Mouse (Mus musculus) C2C12 (cell line): ENCODE measurements around the gene Gm28372.

Source experiments
- CEBPB ChIP-seq: IDR thresholded peaks from one replicate; pipeline ENCODE4 v1.6.1; 2011; ENCODE audit warnings: low read depth, mild to moderate bottlenecking, control low read depth, moderate library complexity
- CTCF ChIP-seq: IDR thresholded peaks from one replicate; pipeline ENCODE4 v1.5.1; 2011; ENCODE audit not compliant: control insufficient read depth, insufficient read depth, insufficient read length
- FOSL1 ChIP-seq: IDR thresholded peaks from one replicate; pipeline ENCODE4 v1.8.0; 2011; ENCODE audit warnings: mild to moderate bottlenecking, low read length; ENCODE audit not compliant: poor library complexity, insufficient read depth, severe bottlenecking
- MAX ChIP-seq: IDR thresholded peaks from one replicate; pipeline ENCODE4 v1.6.1; 2011; ENCODE audit warnings: mild to moderate bottlenecking, control low read depth
- MYOD1 ChIP-seq: IDR thresholded peaks from one replicate; pipeline ENCODE4 v1.6.1; 2011; ENCODE audit warnings: low read depth; ENCODE audit not compliant: control insufficient read depth, insufficient read length
- USF1 ChIP-seq: IDR thresholded peaks from one replicate; pipeline ENCODE4 v1.6.1; 2011; ENCODE audit warnings: low read depth, mild to moderate bottlenecking, control low read depth, moderate library complexity

DNA sequence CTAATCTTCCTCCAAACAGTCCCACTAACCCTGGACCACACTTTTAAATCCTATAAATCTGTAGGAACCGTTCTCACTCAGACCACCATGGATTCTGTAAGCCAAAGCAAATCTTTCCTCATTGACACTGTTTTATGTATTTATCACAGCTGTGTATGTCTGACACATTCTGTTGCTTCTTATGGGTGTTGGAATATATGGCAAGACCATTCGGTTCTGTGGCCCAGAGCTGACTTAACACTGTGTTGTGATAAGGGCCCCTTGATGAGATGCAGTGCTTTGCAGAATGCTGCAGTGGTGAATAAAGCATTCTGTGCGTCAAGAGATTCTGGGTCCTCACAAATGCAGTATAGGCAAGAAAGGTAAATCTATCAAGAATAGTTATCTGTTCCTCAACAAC, 27.1 kb downstream of the Gm28372 start:
- no peak for TF ChIP-seq MYOD1
- no peak for TF ChIP-seq CTCF
- no peak for TF ChIP-seq MAX
- no peak for TF ChIP-seq USF1
- TF ChIP-seq FOSL1: no peak
- TF ChIP-seq CEBPB: no peak
